In the genomic region with DNA sequence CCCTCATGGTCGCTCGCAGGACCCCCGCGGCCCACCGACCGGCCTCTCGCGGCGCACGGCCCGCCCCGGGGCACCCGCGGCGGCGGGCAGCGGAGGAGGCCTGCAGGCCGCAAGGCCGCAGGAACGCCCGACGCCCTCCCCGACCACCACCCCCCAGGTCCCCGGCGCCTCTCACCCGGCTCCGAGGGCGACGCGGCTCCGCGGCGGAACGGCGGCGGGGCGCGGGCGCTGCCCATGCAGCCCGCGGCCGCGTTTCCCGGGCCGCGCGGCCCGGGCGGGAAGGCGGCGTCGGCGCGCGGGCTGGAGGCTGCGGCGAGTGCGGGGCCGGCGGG, we compare ENCODE assay signal across 7 mouse cellular contexts. TPM values are rescaled to one million over a fixed set of nuclear protein-coding genes. Genes with fewer than 3 reads are reported as not detected.
DNase-seq lines count a peak whose midpoint lies in the region; ATAC-seq lines count a peak whose summit lies in the region.

No protein-coding gene starts in this region.

- no peaks in the 10 kb centered on the region for H3K27me3 ChIP-seq in embryonic facial prominence, embryonic 13.5 days
- no peaks in the 10 kb centered on the region for H3K27me3 ChIP-seq in intestine, embryonic 16.5 days (replicated peaks; ENCODE audit: control insufficient read depth, insufficient read depth, low read length)
- no peaks in the 10 kb centered on the region for H3K27me3 ChIP-seq in neural tube, embryonic 13.5 days

- peak overlapping the region; percentile 100 for H3K9ac ChIP-seq in embryonic facial prominence, embryonic 13.5 days
- peak overlapping the region; percentile 100 for H3K9ac ChIP-seq in intestine, embryonic 16.5 days (ENCODE audit: low read depth, low read length)
- H3K9ac ChIP-seq in neural tube, embryonic 13.5 days = peak overlapping the region; percentile 100

- H3K4me3 ChIP-seq in embryonic facial prominence, embryonic 13.5 days = peak overlapping the region; percentile 100
- peak overlapping the region; percentile 98 for H3K4me3 ChIP-seq in intestine, embryonic 16.5 days (ENCODE audit: low read length)
- peak overlapping the region; percentile 100 for H3K4me3 ChIP-seq in neural tube, embryonic 13.5 days

- H3K27ac ChIP-seq in embryonic facial prominence, embryonic 13.5 days = peak overlapping the region; percentile 97
- H3K27ac ChIP-seq in intestine, embryonic 16.5 days (ENCODE audit: low read length) = peak overlapping the region; percentile 97
- H3K27ac ChIP-seq in neural tube, embryonic 13.5 days (replicated peaks) = peak overlapping the region; percentile 96

- no peak for ATAC-seq in embryonic facial prominence, embryonic 13.5 days (ENCODE audit: insufficient number of reproducible peaks, insufficient read depth, low FRiP score, low TSS enrichment, low read depth)
- ATAC-seq in intestine, embryonic 16.5 days = peak; percentile 4
- no peak; the same call in 1 of the 2 replicates for ATAC-seq in neural tube, embryonic 13.5 days (ENCODE audit: low read depth)

- under 1% methylated on average over 54 of the region's 60 CpGs for WGBS in embryonic facial prominence, embryonic 13.5 days
- under 1% methylated on average over 36 of the region's 60 CpGs for WGBS in intestine, embryonic 16.5 days
- 0% methylated on average over 47 of the region's 60 CpGs for WGBS in neural tube, embryonic 13.5 days

- H3K9me3 ChIP-seq in embryonic facial prominence, embryonic 13.5 days = no peaks in the 10 kb centered on the region
- no peaks in the 10 kb centered on the region for H3K9me3 ChIP-seq in intestine, embryonic 16.5 days (ENCODE audit: control insufficient read depth, low read length)
- H3K9me3 ChIP-seq in neural tube, embryonic 13.5 days = no peaks in the 10 kb centered on the region

- H3K4me2 ChIP-seq in embryonic facial prominence, embryonic 13.5 days = peak overlapping the region; percentile 70
- peak overlapping the region; percentile 79; the same call in 1 of the 2 replicates for H3K4me2 ChIP-seq in intestine, embryonic 16.5 days (ENCODE audit: low read depth, low read length)
- peak overlapping the region; percentile 76 for H3K4me2 ChIP-seq in neural tube, embryonic 13.5 days

- peaks cover 6% of the 10 kb centered on the region; the same call in 1 of the 2 replicates for H3K36me3 ChIP-seq in embryonic facial prominence, embryonic 13.5 days
- H3K36me3 ChIP-seq in intestine, embryonic 16.5 days (ENCODE audit: control insufficient read depth, insufficient read depth, low read length) = no peaks in the 10 kb centered on the region
- H3K36me3 ChIP-seq in neural tube, embryonic 13.5 days = peaks cover 15% of the 10 kb centered on the region

- DNase-seq in left cerebral cortex, postnatal 4 days = peak; percentile 9
- DNase-seq in left cerebral cortex, adult 9 months (ENCODE audit: low spot score in 2 of 2) = no peak
- no peak for DNase-seq in cerebellum, postnatal 4 days (ENCODE audit: low spot score in 2 of 2)
- no peak for DNase-seq in adrenal gland, adult 2 months

- intact Hi-C loops in left cerebral cortex, postnatal 4 days (cut with DNase I) = loop anchor here (5.0 kb wide), 1 partner anchor 134 kb away; no protein-coding TSS in a partner anchor

- peaks cover 36% of the 10 kb centered on the region for H3K4me1 ChIP-seq in embryonic facial prominence, embryonic 13.5 days
- H3K4me1 ChIP-seq in intestine, embryonic 16.5 days (ENCODE audit: control insufficient read depth, insufficient read depth, low read length) = peaks cover 39% of the 10 kb centered on the region
- H3K4me1 ChIP-seq in neural tube, embryonic 13.5 days (replicated peaks) = peaks cover 50% of the 10 kb centered on the region

RNA-seq across cellular contexts. Expression of a gene that starts 0.3 kb away (rescaled TPM):
- total RNA-seq in left cerebral cortex, postnatal 4 days (2021) = 100 to 1,000 TPM; 138 to 143 TPM
- polyA plus RNA-seq in embryonic facial prominence, embryonic 13.5 days (2015; fragmentation: Nextera tagmentation; extraction: Ambion mirVana) = 40.9 and 44.1 TPM in 2 replicates
- polyA plus RNA-seq in intestine, embryonic 16.5 days (2015; fragmentation: Nextera tagmentation; extraction: Ambion mirVana) = 19.2 and 19.5 TPM in 2 replicates
- 43.2 and 58.2 TPM in 2 replicates for polyA plus RNA-seq in neural tube, embryonic 13.5 days (2015; fragmentation: Nextera tagmentation; extraction: Ambion mirVana)
- 10 to 100 TPM; 65.4 to 86.9 TPM for total RNA-seq in adrenal gland, adult 2 months (2021)
- polyA plus RNA-seq in adrenal gland, adult 2 months (2012; rRNA removed) = 54.8 and 88.0 TPM in 2 replicates

RNA-seq across cellular contexts. Expression of a gene that starts 21.0 kb away (rescaled TPM):
- total RNA-seq in left cerebral cortex, postnatal 4 days (2021) = 10 to 100 TPM; 73.8 to 79.7 TPM
- 47.9 and 49.8 TPM in 2 replicates for polyA plus RNA-seq in embryonic facial prominence, embryonic 13.5 days (2015; fragmentation: Nextera tagmentation; extraction: Ambion mirVana)
- polyA plus RNA-seq in intestine, embryonic 16.5 days (2015; fragmentation: Nextera tagmentation; extraction: Ambion mirVana) = 54.4 and 55.6 TPM in 2 replicates
- 48.7 and 50.1 TPM in 2 replicates for polyA plus RNA-seq in neural tube, embryonic 13.5 days (2015; fragmentation: Nextera tagmentation; extraction: Ambion mirVana)
- total RNA-seq in adrenal gland, adult 2 months (2021) = 10 to 100 TPM; 78.4 to 80.1 TPM
- polyA plus RNA-seq in adrenal gland, adult 2 months (2012; rRNA removed) = 246 and 255 TPM in 2 replicates
